Mouse (Mus musculus) large intestine, adult 2 months (tissue): Measurements from ENCODE around the gene Nptxr. TPM values are rescaled to one million over a fixed set of nuclear protein-coding genes. Genes with fewer than 3 reads are reported as not detected.

Source experiments
- polyA plus RNA-seq: library from polyadenylated mRNA; depleted of rRNA; stranded (reverse); fragments of >200 nt; gene quantifications from 2 replicates; pipeline ENCODE4 v1.2.3, GENCODE M21; 2012; rRNA removed

Gene Nptxr
- polyA plus RNA-seq, 1 experiment, result 1.0 TPM

Other genes starting within 250 kb of the Nptxr start
- gene Dmc1, start 199.7 kb downstream of the Nptxr start, polyA plus RNA-seq, result 0.05 and 0.10 TPM in 2 replicates
- 0.16 and 0.78 TPM in 2 replicates for gene Fam227a, start 145.8 kb downstream of the Nptxr start, polyA plus RNA-seq
- 8.0 and 12.5 TPM in 2 replicates for gene Cby1, start 145.6 kb downstream of the Nptxr start, polyA plus RNA-seq
- 59.2 and 73.0 TPM in 2 replicates for gene Tomm22, start 133.9 kb downstream of the Nptxr start, polyA plus RNA-seq
- 14.9 and 15.9 TPM in 2 replicates for gene Josd1, start 116.8 kb downstream of the Nptxr start, polyA plus RNA-seq
- 28.8 and 29.1 TPM in 2 replicates for gene Gtpbp1, start 113.9 kb downstream of the Nptxr start, polyA plus RNA-seq
- 18.9 and 19.0 TPM in 2 replicates for gene Sun2, start 62.2 kb downstream of the Nptxr start, polyA plus RNA-seq
- gene Dnal4, start 26.9 kb downstream of the Nptxr start, polyA plus RNA-seq, result 21.3 and 22.5 TPM in 2 replicates
- gene Npcd, start 29.5 kb upstream of the Nptxr start, polyA plus RNA-seq, result not detected in 2 replicates
- gene Cbx6, start 29.9 kb upstream of the Nptxr start, polyA plus RNA-seq, result 15.5 and 17.5 TPM in 2 replicates
- 28.3 and 34.3 TPM in 2 replicates for gene Apobec3, start 86.9 kb upstream of the Nptxr start, polyA plus RNA-seq
- gene Cbx7, start 166.4 kb upstream of the Nptxr start, polyA plus RNA-seq, result 22.1 and 30.5 TPM in 2 replicates
- gene Pdgfb, start 210.2 kb upstream of the Nptxr start, polyA plus RNA-seq, result 5.8 and 7.5 TPM in 2 replicates